In the genomic region with DNA sequence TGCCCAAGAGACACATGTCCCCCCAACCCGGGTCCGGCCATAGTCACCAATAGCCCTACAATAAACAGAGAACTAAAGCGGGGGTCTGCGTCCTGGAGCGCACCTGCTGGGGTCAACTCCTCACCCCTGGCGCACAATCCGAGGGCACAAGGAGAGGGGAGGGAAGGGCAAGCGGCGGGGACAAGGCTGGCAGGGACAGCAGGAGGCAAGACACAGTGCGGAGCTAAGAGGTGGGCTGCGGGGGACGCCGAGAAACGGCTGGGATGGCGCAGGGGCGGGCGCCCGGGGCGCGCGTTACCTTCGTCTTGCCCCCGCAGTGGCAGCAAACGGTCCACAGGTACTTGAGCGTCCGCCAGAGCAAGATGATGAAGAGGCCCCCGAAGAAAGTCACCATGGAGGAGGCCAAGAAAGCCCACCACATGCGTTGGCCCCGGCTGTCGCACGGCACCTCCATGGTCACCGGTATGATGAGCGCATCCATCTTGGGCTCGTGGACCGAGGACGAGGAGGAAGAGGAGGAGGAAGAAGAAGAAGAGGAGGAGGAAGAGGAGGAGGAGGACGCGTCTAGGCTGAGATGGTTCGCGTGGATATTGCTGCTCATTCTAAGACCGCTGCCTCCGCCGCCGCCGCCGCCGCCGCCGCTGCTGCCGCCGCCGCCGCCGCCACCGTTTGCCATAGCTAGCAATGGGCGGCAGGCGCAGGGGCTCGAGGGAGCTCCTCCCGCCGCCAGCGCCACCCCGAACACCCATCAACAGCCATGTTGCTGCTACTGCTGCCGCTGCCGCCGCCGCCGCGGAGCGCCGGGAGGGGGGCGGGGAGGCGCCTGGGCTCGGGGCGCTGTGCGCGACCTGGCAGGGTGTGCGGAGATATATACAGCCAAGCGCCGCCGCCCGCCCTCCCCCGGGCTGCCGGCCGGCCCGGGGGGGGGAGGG, we compare ENCODE assay signal across 8 mouse cellular contexts. TPM values are rescaled to one million over a fixed set of nuclear protein-coding genes. Genes with fewer than 3 reads are reported as not detected.
DNase-seq lines count a peak whose midpoint lies in the region; ATAC-seq and TF ChIP-seq lines count a peak whose summit lies in the region.

No protein-coding gene starts in this region.

- ATAC-seq in CD4-positive, CD25-positive, alpha-beta regulatory T cell, adult 4 months: no peak
- peak; percentile 44 for ATAC-seq in kidney, embryonic 16.5 days (ENCODE audit: low FRiP score, low TSS enrichment)
- ATAC-seq in limb, embryonic 14.5 days (ENCODE audit: low FRiP score, low read depth): peak; percentile 48
- peak; percentile 67 for ATAC-seq in neural tube, embryonic 12.5 days (ENCODE audit: low FRiP score, low read depth)

- H3K36me3 ChIP-seq in kidney, embryonic 16.5 days (ENCODE audit: insufficient read depth, low read length): no peaks in the 10 kb centered on the region
- no peaks in the 10 kb centered on the region for H3K36me3 ChIP-seq in limb, embryonic 14.5 days (ENCODE audit: control insufficient read depth, insufficient read depth, low read length)
- no peaks in the 10 kb centered on the region for H3K36me3 ChIP-seq in neural tube, embryonic 12.5 days

- peaks cover 69% of the 10 kb centered on the region for H3K27me3 ChIP-seq in kidney, embryonic 16.5 days (ENCODE audit: insufficient read depth, low read length)
- peaks cover 63% of the 10 kb centered on the region for H3K27me3 ChIP-seq in limb, embryonic 14.5 days (ENCODE audit: control insufficient read depth, insufficient read depth, low read length)
- H3K27me3 ChIP-seq in neural tube, embryonic 12.5 days (replicated peaks): peaks cover 48% of the 10 kb centered on the region

- no peaks in the 10 kb centered on the region for H3K9me3 ChIP-seq in kidney, embryonic 16.5 days (ENCODE audit: low read length)
- no peaks in the 10 kb centered on the region for H3K9me3 ChIP-seq in limb, embryonic 14.5 days (ENCODE audit: control insufficient read depth, low read length)
- no peaks in the 10 kb centered on the region for H3K9me3 ChIP-seq in neural tube, embryonic 12.5 days

- no peak overlapping the region for H3K27ac ChIP-seq in kidney, embryonic 16.5 days (ENCODE audit: low read length)
- H3K27ac ChIP-seq in limb, embryonic 14.5 days (replicated peaks; ENCODE audit: low read depth, low read length): no peak overlapping the region
- peak overlapping the region; percentile 53; the same call in 1 of the 2 replicates for H3K27ac ChIP-seq in neural tube, embryonic 12.5 days

- H3K4me2 ChIP-seq in kidney, embryonic 16.5 days (replicated peaks; ENCODE audit: low read depth, low read length): peak overlapping the region; percentile 97
- peak overlapping the region; percentile 94 for H3K4me2 ChIP-seq in limb, embryonic 14.5 days (replicated peaks; ENCODE audit: low read depth, low read length, severe bottlenecking)
- peak overlapping the region; percentile 94 for H3K4me2 ChIP-seq in neural tube, embryonic 12.5 days (replicated peaks)

- under 1% methylated on average over 70 of the region's 85 CpGs for WGBS in kidney, embryonic 16.5 days
- 1% methylated on average over 51 of the region's 85 CpGs for WGBS in limb, embryonic 14.5 days
- under 1% methylated on average over 80 of the region's 85 CpGs for WGBS in neural tube, embryonic 12.5 days

- no peak for TF ChIP-seq POLR2A in limb, embryonic 14.5 days (IDR thresholded peaks at IDR 0.05; ENCODE audit: borderline replicate concordance, extremely low read depth, insufficient read depth, insufficient read length)

- peaks cover 6% of the 10 kb centered on the region; the same call in 1 of the 2 replicates for H3K4me1 ChIP-seq in kidney, embryonic 16.5 days (ENCODE audit: insufficient read depth, low read length)
- H3K4me1 ChIP-seq in limb, embryonic 14.5 days (ENCODE audit: control insufficient read depth, insufficient read depth, low read length): peaks cover 5% of the 10 kb centered on the region; the same call in 1 of the 2 replicates
- peaks cover 22% of the 10 kb centered on the region for H3K4me1 ChIP-seq in neural tube, embryonic 12.5 days

- H3K4me3 ChIP-seq in kidney, embryonic 16.5 days (ENCODE audit: low read length): peak overlapping the region; percentile 70
- peak overlapping the region; percentile 77 for H3K4me3 ChIP-seq in limb, embryonic 14.5 days (replicated peaks; ENCODE audit: low read length)
- H3K4me3 ChIP-seq in neural tube, embryonic 12.5 days: peak overlapping the region; percentile 78

- peak overlapping the region; percentile 68 for H3K9ac ChIP-seq in kidney, embryonic 16.5 days (replicated peaks; ENCODE audit: low read length)
- peak overlapping the region; percentile 70 for H3K9ac ChIP-seq in limb, embryonic 14.5 days (ENCODE audit: low read depth, low read length, severe bottlenecking)
- peak overlapping the region; percentile 78 for H3K9ac ChIP-seq in neural tube, embryonic 12.5 days

- peak; percentile 0 for DNase-seq in CD4-positive, CD25-positive, alpha-beta regulatory T cell, adult 2 months (ENCODE audit: low read depth, low spot score)
- DNase-seq in cerebellum, postnatal 36 days: peak; percentile 18 to 30
- DNase-seq in gastrocnemius, postnatal 10 days: peak; percentile 56
- peak; percentile 30 for DNase-seq in limb, embryonic 14.5 days (ENCODE audit: low spot score)
- DNase-seq in urinary bladder, postnatal 25 days (ENCODE audit: low spot score): peak; percentile 13

RNA-seq across cellular contexts. Expression of a gene that starts 10.6 kb away (rescaled TPM):
- polyA plus RNA-seq in CD4-positive, CD25-positive, alpha-beta regulatory T cell, adult 4 months (2017; shearing (Covaris generic)): not detected
- total RNA-seq in gastrocnemius, postnatal 10 days (2021): 10 to 100 TPM; 30.1 to 33.2 TPM
- 1.4 and 2.0 TPM in 2 replicates for polyA plus RNA-seq in kidney, embryonic 16.5 days (2015; fragmentation: Nextera tagmentation; extraction: Ambion mirVana)
- polyA plus RNA-seq in limb, embryonic 14.5 days (2012; rRNA removed): 5.4 and 6.5 TPM in 2 replicates
- 5.5 and 8.5 TPM in 2 replicates for polyA plus RNA-seq in limb, embryonic 14.5 days (2014; fragmentation: Nextera tagmentation; extraction: Ambion mirVana)
- polyA plus RNA-seq in neural tube, embryonic 12.5 days (2016; fragmentation: Nextera tagmentation; extraction: Ambion mirVana): 6.5 and 8.3 TPM in 2 replicates

Comparison
In these comparisons a context has a peak if more than half of its experiments do, and no peak if none do; other contexts are left out.
1. DNase-seq: peak in every context shown above with its lines; median percentile 56 in gastrocnemius, postnatal 10 days; 30 in limb, embryonic 14.5 days; 24 in cerebellum, postnatal 36 days; 13 in urinary bladder, postnatal 25 days; 0 in CD4-positive, CD25-positive, alpha-beta regulatory T cell, adult 2 months.